Mouse (Mus musculus): ENCODE results near the gene Tmub2.

DNA sequence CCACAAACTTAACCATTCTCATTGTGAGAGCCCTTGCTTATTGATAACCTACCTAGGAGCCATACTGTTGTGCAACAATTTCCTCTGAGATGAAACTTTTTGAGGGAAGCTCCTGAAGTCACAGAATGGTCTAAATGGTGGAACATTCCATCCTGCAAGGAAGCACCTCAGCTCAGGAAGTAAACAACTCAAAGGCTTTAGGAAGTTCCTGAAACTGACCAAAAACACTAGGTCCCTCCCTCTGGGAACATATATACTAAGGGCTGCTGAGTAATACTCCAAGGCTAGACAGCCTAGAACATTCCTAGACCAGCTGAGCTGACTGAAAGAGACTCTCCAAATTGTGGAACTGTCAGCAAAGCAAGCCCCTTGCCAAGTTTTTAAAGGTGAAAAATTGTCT is 48.3 kb downstream of the Tmub2 start:
- TF ChIP-seq POLR2A (IDR thresholded peaks at IDR 0.05; ENCODE audit: insufficient read depth, low read depth, low read length) = no peak
- TF ChIP-seq CTCF (IDR thresholded peaks at IDR 0.05; ENCODE audit: insufficient read depth, low read depth, low read length) = no peak

Data from olfactory bulb, adult 2 months (tissue).